Mouse (Mus musculus) intestine, embryonic 14.5 days (tissue): ENCODE measurements around the gene Ralbp1. TPM values are rescaled to one million over a fixed set of nuclear protein-coding genes. Genes with fewer than 3 reads are reported as not detected.

Experiments used
- ATAC-seq: fragments of 200-750 bp; cut with Nextera tagmentation; replicated peaks from 2 replicates; pipeline ENCODE4 v1.8.0; 2017; ENCODE audit warnings: low read depth, moderate number of reproducible peaks, moderate TSS enrichment, moderate library complexity; ENCODE audit not compliant: low FRiP score, low TSS enrichment
- DNase-seq: peaks from one replicate; pipeline ENCODE4 v3.0.0-alpha.2; 2018; ENCODE audit warnings: low spot score
- H3K27ac ChIP-seq: fragments of 300-500 bp; sonication (generic); 2 replicates; pipeline ENCODE4 v1.5.1; 2014; ENCODE audit warnings: low read depth, mild to moderate bottlenecking, control low read depth
- H3K27me3 ChIP-seq: fragments of 300-500 bp; sonication (generic); replicated peaks from 2 replicates; pipeline ENCODE4 v1.6.1; 2014; ENCODE audit warnings: low read length, control low read depth; ENCODE audit not compliant: control insufficient read depth, insufficient read depth
- H3K36me3 ChIP-seq: fragments of 300-500 bp; sonication (generic); 2 replicates; pipeline ENCODE4 v1.6.1; 2014; ENCODE audit warnings: low read length, control low read depth; ENCODE audit not compliant: control insufficient read depth, insufficient read depth
- H3K4me1 ChIP-seq: fragments of 300-500 bp; sonication (generic); replicated peaks from 2 replicates; pipeline ENCODE4 v1.6.1; 2014; ENCODE audit warnings: low read length, control low read depth, mixed read lengths; ENCODE audit not compliant: control insufficient read depth, insufficient read depth
- H3K4me2 ChIP-seq: fragments of 300-500 bp; sonication (generic); 2 replicates; pipeline ENCODE4 v1.6.1; 2014; ENCODE audit warnings: low read length
- H3K4me3 ChIP-seq: fragments of 300-500 bp; sonication (generic); 2 replicates; pipeline ENCODE4 v1.5.1; 2014; ENCODE audit warnings: low read depth, low read length, control low read depth, mixed read lengths
- H3K9ac ChIP-seq: fragments of 300-500 bp; sonication (generic); 2 replicates; pipeline ENCODE4 v1.6.1; 2014; ENCODE audit warnings: mild to moderate bottlenecking, low read length
- H3K9me3 ChIP-seq: fragments of 300-500 bp; sonication (generic); 2 replicates; pipeline ENCODE4 v1.6.1; 2016; ENCODE audit warnings: low read length, control low read depth; ENCODE audit not compliant: control insufficient read depth
- WGBS: fragments of 180-500 bp; shearing (Covaris S2); extraction: QIAGEN DNeasy Blood & Tissue Kit; methylation state at CpG from one replicate; pipeline ENCODE4 v1.1.7; 2014; 5-methylcytosine and 5-hydroxymethylcytosine counted together
- polyA plus RNA-seq: library from polyadenylated mRNA; unstranded; fragments of >200 nt; fragmentation: Nextera tagmentation; extraction: Ambion mirVana; gene quantifications from 2 replicates; pipeline ENCODE4 v1.2.1, GENCODE M21; 2014

The Ralbp1 gene
- polyA plus RNA-seq, 1 experiment from 2014 or later = 67.7 TPM

- DNase-seq = no peak
- Histone ChIP-seq H3K36me3 (peaks cover 57% of the 10 kb centered on the region), H3K4me1 (no peaks in the 10 kb centered on the region), H3K9ac (no peak overlapping the region), H3K4me3 (no peak overlapping the region), H3K4me2 (no peak overlapping the region), H3K27me3 (no peaks in the 10 kb centered on the region), H3K27ac (no peak overlapping the region), H3K9me3 (no peaks in the 10 kb centered on the region)
- ATAC-seq = no peak
- WGBS = 87% methylated on average over 6 of the region's 6 CpGs
Measured at GRCm38 (mm10) chr17:65921975-65922374, 36.4 kb upstream of the Ralbp1 start.

- Histone ChIP-seq H3K4me2 (no peak overlapping the region), H3K36me3 (peaks cover 32% of the 10 kb centered on the region), H3K27ac (no peak overlapping the region), H3K9ac (no peak overlapping the region), H3K9me3 (no peaks in the 10 kb centered on the region), H3K4me1 (no peaks in the 10 kb centered on the region), H3K27me3 (no peaks in the 10 kb centered on the region), H3K4me3 (no peak overlapping the region)
- no peak for ATAC-seq
- DNase-seq = no peak
- WGBS = 69% methylated on average over 3 of the region's 3 CpGs
Measured at GRCm38 (mm10) chr17:65919235-65919634, 33.6 kb upstream of the Ralbp1 start.

- peak; percentile 75 for DNase-seq
- H3K4me3 ChIP-seq = no peak overlapping the region
- WGBS = 42% methylated on average over 8 of the region's 8 CpGs
- ATAC-seq = peak; percentile 52
- H3K4me1 ChIP-seq = no peaks in the 10 kb centered on the region
- H3K4me2 ChIP-seq = peak overlapping the region; percentile 20; the same call in 1 of the 2 replicates
- no peaks in the 10 kb centered on the region for H3K27me3 ChIP-seq
- H3K27ac ChIP-seq = peak overlapping the region; percentile 86
- H3K9ac ChIP-seq = 0 out of 2 replicates have a peak overlapping the region, but pooled peaks have one; percentile 1
- H3K36me3 ChIP-seq = peaks cover 7% of the 10 kb centered on the region; the same call in 1 of the 2 replicates
- H3K9me3 ChIP-seq = no peaks in the 10 kb centered on the region
Measured at GRCm38 (mm10) chr17:65916135-65916668, 30.6 kb upstream of the Ralbp1 start.

GRCm38 (mm10) chr17:65914083-65914482 is 28.5 kb upstream of the Ralbp1 start:
- H3K4me3 ChIP-seq = no peak overlapping the region
- no peak overlapping the region for H3K27ac ChIP-seq
- H3K9me3 ChIP-seq = no peaks in the 10 kb centered on the region
- no peaks in the 10 kb centered on the region for H3K27me3 ChIP-seq
- DNase-seq (no peak), ATAC-seq (no peak)
- 57% methylated on average over 6 of the region's 6 CpGs for WGBS
- no peak overlapping the region for H3K9ac ChIP-seq
- H3K4me2 ChIP-seq = no peak overlapping the region
- H3K4me1 ChIP-seq = no peaks in the 10 kb centered on the region
- peaks cover 3% of the 10 kb centered on the region; the same call in 1 of the 2 replicates for H3K36me3 ChIP-seq

- Histone ChIP-seq H3K4me3 (no peak overlapping the region), H3K4me2 (no peak overlapping the region), H3K9ac (no peak overlapping the region), H3K4me1 (peaks cover 4% of the 10 kb centered on the region), H3K36me3 (no peaks in the 10 kb centered on the region), H3K27ac (no peak overlapping the region), H3K9me3 (no peaks in the 10 kb centered on the region), H3K27me3 (no peaks in the 10 kb centered on the region)
- DNase-seq (no peak), ATAC-seq (no peak)
- WGBS = 98% methylated on average over 2 of the region's 2 CpGs
Measured at GRCm38 (mm10) chr17:65912202-65912601, 26.6 kb upstream of the Ralbp1 start.

GRCm38 (mm10) chr17:65911285-65912069 is 25.9 kb upstream of the Ralbp1 start:
- no peak overlapping the region for H3K9ac ChIP-seq
- 72% methylated on average over 15 of the region's 15 CpGs for WGBS
- H3K36me3 ChIP-seq = no peaks in the 10 kb centered on the region
- DNase-seq = no peak
- ATAC-seq = no peak
- no peaks in the 10 kb centered on the region for H3K9me3 ChIP-seq
- peaks cover 12% of the 10 kb centered on the region for H3K4me1 ChIP-seq
- H3K4me3 ChIP-seq = no peak overlapping the region
- no peak overlapping the region for H3K4me2 ChIP-seq
- no peak overlapping the region for H3K27ac ChIP-seq
- no peaks in the 10 kb centered on the region for H3K27me3 ChIP-seq

- no peak for ATAC-seq
- Histone ChIP-seq H3K4me1 (peaks cover 14% of the 10 kb centered on the region), H3K4me3 (no peak overlapping the region), H3K27ac (no peak overlapping the region), H3K27me3 (no peaks in the 10 kb centered on the region), H3K36me3 (no peaks in the 10 kb centered on the region), H3K9ac (no peak overlapping the region), H3K4me2 (no peak overlapping the region), H3K9me3 (peaks cover 4% of the 10 kb centered on the region; the same call in 1 of the 2 replicates)
- no peak for DNase-seq
Measured at GRCm38 (mm10) chr17:65908270-65908669, 22.7 kb upstream of the Ralbp1 start.

GRCm38 (mm10) chr17:65906895-65907401 is 21.4 kb upstream of the Ralbp1 start:
- Histone ChIP-seq H3K9me3 (peaks cover 7% of the 10 kb centered on the region; the same call in 1 of the 2 replicates), H3K27ac (peak overlapping the region; percentile 51), H3K27me3 (no peaks in the 10 kb centered on the region), H3K4me1 (peaks cover 14% of the 10 kb centered on the region), H3K9ac (no peak overlapping the region), H3K4me3 (no peak overlapping the region), H3K4me2 (peak overlapping the region; percentile 22; the same call in 1 of the 2 replicates), H3K36me3 (no peaks in the 10 kb centered on the region)
- ATAC-seq (peak; percentile 68), DNase-seq (no peak)
- WGBS = 36% methylated on average over 11 of the region's 11 CpGs
